In the genomic region with DNA sequence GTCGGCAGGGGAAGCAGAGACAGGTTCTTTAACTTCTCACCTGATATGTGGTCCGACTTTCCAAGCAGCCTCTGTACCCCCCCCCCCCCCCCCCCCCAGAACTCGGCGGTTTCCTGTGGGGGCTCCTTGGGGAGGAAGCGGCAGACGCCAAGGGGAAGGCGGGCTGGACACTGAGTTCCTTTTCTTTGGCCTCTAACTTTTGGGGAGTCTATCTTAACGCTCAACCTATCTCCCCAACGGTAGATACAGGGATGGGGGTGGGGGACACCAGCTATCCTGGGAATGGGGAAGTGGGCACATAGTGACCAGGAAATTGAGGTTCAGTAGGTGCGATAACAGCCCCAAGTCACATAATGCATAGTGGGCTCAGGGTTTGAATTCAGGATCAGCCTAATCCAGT, we compare ENCODE assay signal across 8 mouse cellular contexts. TPM values are rescaled to one million over a fixed set of nuclear protein-coding genes. Genes with fewer than 3 reads are reported as not detected.
DNase-seq lines count a peak whose midpoint lies in the region; ATAC-seq and TF ChIP-seq lines count a peak whose summit lies in the region.

No protein-coding gene starts in this region.

- no peaks in the 10 kb centered on the region for H3K9me3 ChIP-seq in kidney, embryonic 14.5 days (ENCODE audit: control insufficient read depth, low read length)
- H3K9me3 ChIP-seq in hindbrain, embryonic 16.5 days (ENCODE audit: control insufficient read depth, low read length) = no peaks in the 10 kb centered on the region
- no peaks in the 10 kb centered on the region for H3K9me3 ChIP-seq in midbrain, embryonic 14.5 days (ENCODE audit: control insufficient read depth, low read length)

- H3K4me3 ChIP-seq in kidney, embryonic 14.5 days (ENCODE audit: low read length) = peak overlapping the region; percentile 51
- H3K4me3 ChIP-seq in bone marrow macrophage, adult 2 months (ENCODE audit: insufficient read depth, low read length) = peak overlapping the region; percentile 45
- H3K4me3 ChIP-seq in hindbrain, embryonic 16.5 days (ENCODE audit: low read length) = peak overlapping the region; percentile 26
- peak overlapping the region; percentile 28 for H3K4me3 ChIP-seq in midbrain, embryonic 14.5 days (replicated peaks; ENCODE audit: low read depth, low read length)

- peaks cover 4% of the 10 kb centered on the region; the same call in 1 of the 2 replicates for H3K27me3 ChIP-seq in kidney, embryonic 14.5 days (ENCODE audit: control insufficient read depth, insufficient read depth, low read length)
- H3K27me3 ChIP-seq in hindbrain, embryonic 16.5 days (replicated peaks; ENCODE audit: control insufficient read depth, insufficient read depth, low read length) = 0 out of 2 replicates have a peak, but pooled peaks cover 2% of the 10 kb centered on the region
- no peaks in the 10 kb centered on the region for H3K27me3 ChIP-seq in midbrain, embryonic 14.5 days (ENCODE audit: control insufficient read depth, insufficient read depth, low read length)

- intact Hi-C loops in left cerebral cortex, postnatal 4 days (cut with DNase I) = no loop called here

- no peaks in the 10 kb centered on the region for H3K36me3 ChIP-seq in kidney, embryonic 14.5 days (ENCODE audit: control insufficient read depth, insufficient read depth, low read length)
- no peaks in the 10 kb centered on the region for H3K36me3 ChIP-seq in hindbrain, embryonic 16.5 days (ENCODE audit: control insufficient read depth, insufficient read depth, low read length)
- no peaks in the 10 kb centered on the region for H3K36me3 ChIP-seq in midbrain, embryonic 14.5 days (ENCODE audit: control insufficient read depth, insufficient read depth, low read length)

- peaks cover 13% of the 10 kb centered on the region; the same call in 1 of the 2 replicates for H3K4me1 ChIP-seq in kidney, embryonic 14.5 days (ENCODE audit: control insufficient read depth, insufficient read depth, low read length)
- H3K4me1 ChIP-seq in bone marrow macrophage, adult 2 months (ENCODE audit: control insufficient read depth, insufficient read depth, low read length) = peaks cover 8% of the 10 kb centered on the region
- H3K4me1 ChIP-seq in hindbrain, embryonic 16.5 days (ENCODE audit: control insufficient read depth, insufficient read depth, low read depth, low read length) = peaks cover 7% of the 10 kb centered on the region
- peaks cover 6% of the 10 kb centered on the region; the same call in 1 of the 2 replicates for H3K4me1 ChIP-seq in midbrain, embryonic 14.5 days (ENCODE audit: control insufficient read depth, insufficient read depth, low read length)

- no peak for ATAC-seq in kidney, embryonic 14.5 days (ENCODE audit: low FRiP score, low TSS enrichment)
- no peak for ATAC-seq in hindbrain, embryonic 16.5 days
- ATAC-seq in midbrain, embryonic 14.5 days (ENCODE audit: low FRiP score, low TSS enrichment) = no peak
- no peak for ATAC-seq in CD4-positive, CD25-positive, alpha-beta regulatory T cell, adult 4 months

- H3K27ac ChIP-seq in kidney, embryonic 14.5 days (ENCODE audit: low read depth, low read length) = no peak overlapping the region
- no peak overlapping the region for H3K27ac ChIP-seq in bone marrow macrophage, adult 2 months (ENCODE audit: insufficient read depth, low read depth, low read length)
- H3K27ac ChIP-seq in hindbrain, embryonic 16.5 days (ENCODE audit: low read depth, low read length) = no peak overlapping the region
- H3K27ac ChIP-seq in midbrain, embryonic 14.5 days (replicated peaks; ENCODE audit: low read depth, low read length) = no peak overlapping the region

- H3K4me2 ChIP-seq in kidney, embryonic 14.5 days (replicated peaks; ENCODE audit: low read depth, low read length) = peak overlapping the region; percentile 93
- H3K4me2 ChIP-seq in hindbrain, embryonic 16.5 days (ENCODE audit: low read length) = peak overlapping the region; percentile 52
- H3K4me2 ChIP-seq in midbrain, embryonic 14.5 days (ENCODE audit: low read length) = peak overlapping the region; percentile 59

- TF ChIP-seq CTCF in bone marrow macrophage, adult 2 months (IDR thresholded peaks at IDR 0.05; ENCODE audit: low read depth, low read length) = no peak

- WGBS in kidney, embryonic 14.5 days = 38% methylated on average over 9 of the region's 10 CpGs
- 43% methylated on average over 8 of the region's 10 CpGs for WGBS in hindbrain, embryonic 16.5 days
- WGBS in midbrain, embryonic 14.5 days = 36% methylated on average over 10 of the region's 10 CpGs

- DNase-seq in kidney, adult 8-10 months = no peak
- DNase-seq in midbrain, embryonic 14.5 days = no peak
- DNase-seq in thymus, postnatal 10 days (ENCODE audit: low spot score in 2 of 2) = no peak
- no peak for DNase-seq in left cerebral cortex, postnatal 4 days

- TF ChIP-seq POLR2A in bone marrow macrophage, adult 2 months (IDR thresholded peaks at IDR 0.05; ENCODE audit: borderline replicate concordance, low read depth, low read length) = no peak

- H3K9ac ChIP-seq in kidney, embryonic 14.5 days (ENCODE audit: low read depth, low read length) = peak overlapping the region; percentile 68
- H3K9ac ChIP-seq in hindbrain, embryonic 16.5 days (ENCODE audit: low read depth, low read length) = peak overlapping the region; percentile 39; the same call in 1 of the 2 replicates
- H3K9ac ChIP-seq in midbrain, embryonic 14.5 days (replicated peaks; ENCODE audit: low read length) = peak overlapping the region; percentile 36; the same call in 1 of the 2 replicates

RNA-seq across cellular contexts. Expression of a gene that starts 0.7 kb away (rescaled TPM):
- polyA plus RNA-seq in kidney, embryonic 14.5 days (2014; fragmentation: Nextera tagmentation; extraction: Ambion mirVana) = 16.4 and 24.6 TPM in 2 replicates
- 17.1 and 21.6 TPM in 2 replicates for polyA plus RNA-seq in bone marrow macrophage, adult 2 months (2012; ENCODE audit: insufficient read depth, insufficient read length, missing spikeins)
- polyA plus RNA-seq in hindbrain, embryonic 16.5 days (2015; fragmentation: Nextera tagmentation; extraction: Ambion mirVana) = 6.6 and 6.8 TPM in 2 replicates
- polyA plus RNA-seq in midbrain, embryonic 14.5 days (2014; fragmentation: Nextera tagmentation; extraction: Ambion mirVana) = 2.2 and 4.3 TPM in 2 replicates
- 1 to 10 TPM; 5.5 to 7.1 TPM for total RNA-seq in left cerebral cortex, postnatal 4 days (2021)
- 1 to 10 TPM; 1.2 to 2.9 TPM for polyA plus RNA-seq in CD4-positive, CD25-positive, alpha-beta regulatory T cell, adult 4 months (2017; shearing (Covaris generic))
